Mouse (Mus musculus): ENCODE results near the gene Zfp598. TPM values are rescaled to one million over a fixed set of nuclear protein-coding genes. Genes with fewer than 3 reads are reported as not detected.
"Not testable (repeated sequence)": the region's sequence is repeated elsewhere in the genome, so short reads cannot be mapped to it uniquely, and the experiment has no call there.

The Zfp598 gene
- polyA plus RNA-seq, 1 experiment from 2014 or later, result 19.4 TPM

GRCm38 (mm10) chr17:24716166-24716682 is 46.7 kb downstream of the Zfp598 start:
- no peak for ATAC-seq (ENCODE audit: insufficient number of reproducible peaks, insufficient read depth, low FRiP score, low read depth)
- peaks cover 25% of the 10 kb centered on the region for H3K36me3 ChIP-seq (ENCODE audit: control insufficient read depth, insufficient read depth, low read length)
- H3K27me3 ChIP-seq (ENCODE audit: control insufficient read depth, insufficient read depth, low read length), result no peaks in the 10 kb centered on the region
- H3K9me3 ChIP-seq (ENCODE audit: control insufficient read depth, low read length), result no peaks in the 10 kb centered on the region
- H3K27ac ChIP-seq (replicated peaks in 1 of 2; ENCODE audit: control insufficient read depth in 1 of 2, insufficient read depth in 1 of 2, low read depth in 2 of 2, low read length in 2 of 2), result no peak overlapping the region
- H3K4me2 ChIP-seq (ENCODE audit: low read length), result no peak overlapping the region
- no peak overlapping the region for H3K4me3 ChIP-seq (ENCODE audit: control insufficient read depth in 1 of 2, insufficient read depth in 1 of 2, low read depth in 1 of 2, low read length in 2 of 2)
- H3K9ac ChIP-seq (ENCODE audit: low read length), result no peak overlapping the region
- 90% methylated on average over 15 of the region's 15 CpGs for WGBS
- H3K4me1 ChIP-seq (ENCODE audit: control insufficient read depth in 2 of 2, insufficient read depth in 2 of 2, low read length in 2 of 2), result peaks cover under 1 to 7% of the 10 kb centered on the region in 2 experiments; a peak in 2 of 4 replicates

GRCm38 (mm10) chr17:24717943-24718342 is 48.5 kb downstream of the Zfp598 start, which contains the start of the genes Rnf151 and Rps2:
TSS of gene Rnf151 (minus strand) at chr17:24718063.
TSS of gene Rps2 (plus strand) at chr17:24718116.
- WGBS, result 79% methylated on average over 4 of the region's 4 CpGs
- peaks cover 40% of the 10 kb centered on the region for H3K36me3 ChIP-seq (ENCODE audit: control insufficient read depth, insufficient read depth, low read length)
- H3K27me3 ChIP-seq (ENCODE audit: control insufficient read depth, insufficient read depth, low read length), result no peaks in the 10 kb centered on the region
- peaks cover 4 to 22% of the 10 kb centered on the region in 2 experiments for H3K4me1 ChIP-seq (ENCODE audit: control insufficient read depth in 2 of 2, insufficient read depth in 2 of 2, low read length in 2 of 2)
- H3K9me3 ChIP-seq (ENCODE audit: control insufficient read depth, low read length), result no peaks in the 10 kb centered on the region
- peak within 1 kb of the TSS; percentile 57 to 79; a peak in 2 of 4 replicates for H3K4me3 ChIP-seq (ENCODE audit: control insufficient read depth in 1 of 2, insufficient read depth in 1 of 2, low read depth in 1 of 2, low read length in 2 of 2)
- H3K27ac ChIP-seq (replicated peaks in 1 of 2; ENCODE audit: control insufficient read depth in 1 of 2, insufficient read depth in 1 of 2, low read depth in 2 of 2, low read length in 2 of 2), result no peak within 1 kb of the TSS
- peak within 1 kb of the TSS; percentile 80 for H3K9ac ChIP-seq (ENCODE audit: low read length)
- no peak for ATAC-seq (ENCODE audit: insufficient number of reproducible peaks, insufficient read depth, low FRiP score, low read depth)
- H3K4me2 ChIP-seq (ENCODE audit: low read length), result peak within 1 kb of the TSS; percentile 70

GRCm38 (mm10) chr17:24718938-24719337 is 49.5 kb downstream of the Zfp598 start:
- WGBS, result 55% methylated on average over 5 of the region's 5 CpGs
- Histone ChIP-seq H3K4me1 (ENCODE audit: control insufficient read depth in 2 of 2, insufficient read depth in 2 of 2, low read length in 2 of 2) (peaks cover 4 to 27% of the 10 kb centered on the region in 2 experiments), H3K36me3 (ENCODE audit: control insufficient read depth, insufficient read depth, low read length) (peaks cover 40% of the 10 kb centered on the region), H3K4me2 (ENCODE audit: low read length) (peak overlapping the region; percentile 70), H3K9ac (ENCODE audit: low read length) (peak overlapping the region; percentile 80), H3K4me3 (ENCODE audit: control insufficient read depth in 1 of 2, insufficient read depth in 1 of 2, low read depth in 1 of 2, low read length in 2 of 2) (peak overlapping the region; percentile 57 to 79)
- not testable (repeated sequence) for H3K27me3 ChIP-seq (ENCODE audit: control insufficient read depth, insufficient read depth, low read length); H3K27ac ChIP-seq (replicated peaks in 1 of 2; ENCODE audit: control insufficient read depth in 1 of 2, insufficient read depth in 1 of 2, low read depth in 2 of 2, low read length in 2 of 2); ATAC-seq (ENCODE audit: insufficient number of reproducible peaks, insufficient read depth, low FRiP score, low read depth); H3K9me3 ChIP-seq (ENCODE audit: control insufficient read depth, low read length)

DNA sequence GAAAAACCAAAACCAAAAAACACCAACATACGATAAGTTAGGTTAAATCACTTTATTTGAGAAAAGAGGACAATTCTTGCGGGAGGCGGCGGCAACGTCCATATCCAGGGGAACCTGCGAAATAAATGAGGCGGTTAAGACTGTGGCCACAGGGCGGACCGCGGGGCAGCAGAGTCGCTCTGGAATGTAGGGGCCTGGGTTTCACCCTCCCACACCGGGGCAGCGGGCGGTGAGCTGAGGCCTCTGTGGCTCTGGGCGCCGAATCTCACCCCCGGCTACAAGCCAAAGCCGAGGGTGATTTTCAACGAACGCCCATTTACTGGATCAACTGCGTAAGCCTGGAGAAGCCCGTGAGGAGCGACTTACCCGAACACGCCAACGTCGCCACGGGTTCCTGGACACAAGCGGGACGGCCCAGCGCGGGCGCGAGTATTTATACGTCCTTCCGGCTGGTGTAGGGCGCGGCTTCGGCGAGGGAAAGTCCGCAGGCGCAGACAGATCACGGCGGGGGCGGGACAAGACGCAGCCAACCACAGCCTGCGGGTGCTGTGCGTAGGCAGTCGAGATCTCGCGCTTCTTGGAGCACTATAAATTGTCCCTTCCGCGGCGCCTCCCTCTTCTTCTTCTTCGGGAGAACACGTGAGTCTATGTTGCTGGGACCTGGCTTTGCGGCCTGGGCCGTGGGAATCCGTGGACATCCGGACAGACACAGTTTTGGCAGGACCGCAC is 50.2 kb downstream of the Zfp598 start:
- Histone ChIP-seq H3K27me3 (ENCODE audit: control insufficient read depth, insufficient read depth, low read length) (no peaks in the 10 kb centered on the region), H3K4me1 (ENCODE audit: control insufficient read depth in 2 of 2, insufficient read depth in 2 of 2, low read length in 2 of 2) (peaks cover 6 to 30% of the 10 kb centered on the region in 2 experiments), H3K27ac (replicated peaks in 1 of 2; ENCODE audit: control insufficient read depth in 1 of 2, insufficient read depth in 1 of 2, low read depth in 2 of 2, low read length in 2 of 2) (peak overlapping the region; percentile 66 to 80), H3K9me3 (ENCODE audit: control insufficient read depth, low read length) (no peaks in the 10 kb centered on the region), H3K9ac (ENCODE audit: low read length) (peak overlapping the region; percentile 88), H3K4me3 (ENCODE audit: control insufficient read depth in 1 of 2, insufficient read depth in 1 of 2, low read depth in 1 of 2, low read length in 2 of 2) (peak overlapping the region; percentile 57 to 79), H3K4me2 (ENCODE audit: low read length) (peak overlapping the region; percentile 74), H3K36me3 (ENCODE audit: control insufficient read depth, insufficient read depth, low read length) (peaks cover 40% of the 10 kb centered on the region)
- under 1% methylated on average over 61 of the region's 61 CpGs for WGBS
- peak; percentile 98 for ATAC-seq (ENCODE audit: insufficient number of reproducible peaks, insufficient read depth, low FRiP score, low read depth)

GRCm38 (mm10) chr17:24720616-24721015 is 51.1 kb downstream of the Zfp598 start:
- Histone ChIP-seq H3K27ac (replicated peaks in 1 of 2; ENCODE audit: control insufficient read depth in 1 of 2, insufficient read depth in 1 of 2, low read depth in 2 of 2, low read length in 2 of 2) (peak overlapping the region; percentile 66 to 80; a peak in 3 of 4 replicates), H3K4me3 (ENCODE audit: control insufficient read depth in 1 of 2, insufficient read depth in 1 of 2, low read depth in 1 of 2, low read length in 2 of 2) (peak overlapping the region; percentile 57 to 76), H3K4me2 (ENCODE audit: low read length) (peak overlapping the region; percentile 74), H3K4me1 (ENCODE audit: control insufficient read depth in 2 of 2, insufficient read depth in 2 of 2, low read length in 2 of 2) (peaks cover 6 to 30% of the 10 kb centered on the region in 2 experiments), H3K36me3 (ENCODE audit: control insufficient read depth, insufficient read depth, low read length) (peaks cover 40% of the 10 kb centered on the region), H3K9ac (ENCODE audit: low read length) (peak overlapping the region; percentile 88)
- 3% methylated on average over 10 of the region's 11 CpGs for WGBS
- H3K27me3 ChIP-seq (ENCODE audit: control insufficient read depth, insufficient read depth, low read length); ATAC-seq (ENCODE audit: insufficient number of reproducible peaks, insufficient read depth, low FRiP score, low read depth); H3K9me3 ChIP-seq (ENCODE audit: control insufficient read depth, low read length): not testable (repeated sequence)

- Histone ChIP-seq H3K4me3 (ENCODE audit: control insufficient read depth in 1 of 2, insufficient read depth in 1 of 2, low read depth in 1 of 2, low read length in 2 of 2) (peak overlapping the region; percentile 13 to 57), H3K4me1 (ENCODE audit: control insufficient read depth in 2 of 2, insufficient read depth in 2 of 2, low read length in 2 of 2) (peaks cover 6 to 30% of the 10 kb centered on the region in 2 experiments), H3K36me3 (ENCODE audit: control insufficient read depth, insufficient read depth, low read length) (peaks cover 40% of the 10 kb centered on the region), H3K9ac (ENCODE audit: low read length) (peak overlapping the region; percentile 88), H3K4me2 (ENCODE audit: low read length) (peak overlapping the region; percentile 74)
- H3K27me3 ChIP-seq (ENCODE audit: control insufficient read depth, insufficient read depth, low read length); H3K27ac ChIP-seq (replicated peaks in 1 of 2; ENCODE audit: control insufficient read depth in 1 of 2, insufficient read depth in 1 of 2, low read depth in 2 of 2, low read length in 2 of 2); ATAC-seq (ENCODE audit: insufficient number of reproducible peaks, insufficient read depth, low FRiP score, low read depth); H3K9me3 ChIP-seq (ENCODE audit: control insufficient read depth, low read length): not testable (repeated sequence)
- WGBS, result 26% methylated on average over 7 of the region's 7 CpGs
These were observed 52.0 kb downstream of the Zfp598 start for GRCm38 (mm10) chr17:24721383-24721955.

DNA sequence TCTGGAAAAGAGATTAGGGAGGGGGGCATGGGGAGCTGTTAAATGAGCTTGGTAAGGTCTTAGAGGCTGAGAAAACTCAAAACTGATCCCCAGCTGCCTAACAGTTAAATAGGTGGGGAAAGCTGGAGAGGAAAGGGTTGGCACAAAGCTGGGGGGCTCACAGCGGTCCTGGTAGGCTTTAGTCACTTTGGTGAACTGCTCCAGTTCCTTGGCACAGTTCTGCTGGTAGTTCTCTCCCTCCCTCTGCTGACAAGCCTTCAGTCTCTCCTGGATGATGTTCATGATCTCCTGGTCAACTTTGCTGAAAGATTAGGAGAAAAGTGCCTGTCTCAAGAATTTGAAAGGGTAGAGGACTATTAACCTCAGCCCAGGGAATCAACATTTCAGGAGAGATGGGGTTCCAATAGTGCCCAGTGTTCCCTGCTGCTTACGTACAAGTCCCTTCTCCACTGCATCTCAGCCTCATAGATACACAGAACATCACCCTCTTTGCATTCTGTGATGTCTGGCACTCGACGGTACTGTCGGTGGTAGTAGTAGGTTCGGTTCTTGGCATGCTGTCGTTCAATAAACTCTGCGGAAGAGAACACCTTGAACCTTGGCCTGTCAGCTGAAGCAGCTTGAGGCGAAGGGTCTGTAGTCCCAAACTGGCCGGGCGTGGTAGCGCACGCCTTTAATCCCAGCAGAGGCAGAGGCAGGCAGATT is 52.9 kb downstream of the Zfp598 start:
- H3K4me3 ChIP-seq (ENCODE audit: control insufficient read depth in 1 of 2, insufficient read depth in 1 of 2, low read depth in 1 of 2, low read length in 2 of 2), result no peak overlapping the region; a peak in 1 of 4 replicates
- H3K4me2 ChIP-seq (ENCODE audit: low read length), result peak overlapping the region; percentile 74
- no peak for ATAC-seq (ENCODE audit: insufficient number of reproducible peaks, insufficient read depth, low FRiP score, low read depth)
- peaks cover 6 to 30% of the 10 kb centered on the region in 2 experiments for H3K4me1 ChIP-seq (ENCODE audit: control insufficient read depth in 2 of 2, insufficient read depth in 2 of 2, low read length in 2 of 2)
- no peaks in the 10 kb centered on the region for H3K9me3 ChIP-seq (ENCODE audit: control insufficient read depth, low read length)
- WGBS, result 36% methylated on average over 13 of the region's 13 CpGs
- no peak overlapping the region for H3K27ac ChIP-seq (replicated peaks in 1 of 2; ENCODE audit: control insufficient read depth in 1 of 2, insufficient read depth in 1 of 2, low read depth in 2 of 2, low read length in 2 of 2)
- H3K9ac ChIP-seq (ENCODE audit: low read length), result 0 out of 2 replicates have a peak overlapping the region, but pooled peaks have one; percentile 99
- no peaks in the 10 kb centered on the region for H3K27me3 ChIP-seq (ENCODE audit: control insufficient read depth, insufficient read depth, low read length)
- H3K36me3 ChIP-seq (ENCODE audit: control insufficient read depth, insufficient read depth, low read length), result peaks cover 34% of the 10 kb centered on the region
